Mouse (Mus musculus) kidney, postnatal 10 days (tissue): Measurements from ENCODE around the gene Mdk.

Experiments used
- DNase-seq: peaks from one replicate; pipeline ENCODE4 v3.0.0; 2021; ENCODE audit warnings: mixed read lengths

The Mdk gene

DNA sequence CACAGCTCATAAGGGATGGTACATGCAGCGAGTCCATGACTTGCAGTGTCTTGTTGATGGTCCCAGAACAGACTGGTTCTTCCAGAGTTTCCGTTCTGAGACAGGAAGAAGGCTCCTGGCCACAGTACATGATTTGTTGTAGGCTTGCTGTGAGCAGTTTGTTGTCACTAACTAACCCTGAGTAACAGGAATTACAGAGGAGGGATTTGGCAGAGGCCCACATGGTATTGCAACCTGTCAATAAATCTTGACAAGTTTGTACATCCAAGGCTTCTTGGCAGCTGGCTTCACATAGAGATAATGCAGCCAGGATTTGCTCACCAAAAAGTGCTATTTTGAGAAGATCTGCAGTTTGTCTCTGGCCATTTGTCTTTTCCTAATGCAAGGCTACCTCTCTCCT lies 26.0 kb downstream of the Mdk start:
- DNase-seq: no peak

DNA sequence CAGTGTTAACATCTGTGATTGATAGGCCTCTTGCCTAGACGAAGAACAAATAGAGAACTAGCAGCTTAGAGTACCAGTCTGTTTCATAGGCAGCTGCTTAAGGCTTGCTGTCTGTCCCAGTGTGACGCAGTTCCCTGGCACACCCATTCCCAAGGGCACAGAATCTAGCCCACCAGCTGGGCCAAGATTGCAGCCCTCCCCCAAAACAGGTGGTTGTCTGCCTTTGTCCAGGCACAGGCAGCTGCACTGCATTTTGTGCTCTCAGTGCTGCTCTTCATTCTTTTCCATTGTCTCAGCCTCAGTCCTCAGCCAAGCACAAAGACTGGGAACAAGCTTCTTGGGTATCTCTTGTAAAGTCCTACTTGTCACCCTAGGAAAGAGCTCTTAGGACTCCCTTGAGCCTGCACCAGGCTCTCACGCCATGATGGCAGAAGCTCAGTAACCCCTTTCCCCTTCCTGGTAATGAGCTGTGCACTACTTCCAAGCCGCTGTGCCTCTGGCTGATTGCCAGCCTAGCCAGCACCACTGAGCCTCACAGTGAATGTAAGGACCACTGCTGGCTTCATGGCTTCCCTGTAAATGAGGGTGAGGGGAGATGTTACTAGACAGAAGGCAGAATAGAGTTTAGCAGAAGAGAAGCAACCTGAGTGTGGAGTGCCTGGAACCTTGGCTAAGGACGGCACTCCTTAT lies 27.3 kb downstream of the Mdk start:
- DNase-seq: no peak

DNA sequence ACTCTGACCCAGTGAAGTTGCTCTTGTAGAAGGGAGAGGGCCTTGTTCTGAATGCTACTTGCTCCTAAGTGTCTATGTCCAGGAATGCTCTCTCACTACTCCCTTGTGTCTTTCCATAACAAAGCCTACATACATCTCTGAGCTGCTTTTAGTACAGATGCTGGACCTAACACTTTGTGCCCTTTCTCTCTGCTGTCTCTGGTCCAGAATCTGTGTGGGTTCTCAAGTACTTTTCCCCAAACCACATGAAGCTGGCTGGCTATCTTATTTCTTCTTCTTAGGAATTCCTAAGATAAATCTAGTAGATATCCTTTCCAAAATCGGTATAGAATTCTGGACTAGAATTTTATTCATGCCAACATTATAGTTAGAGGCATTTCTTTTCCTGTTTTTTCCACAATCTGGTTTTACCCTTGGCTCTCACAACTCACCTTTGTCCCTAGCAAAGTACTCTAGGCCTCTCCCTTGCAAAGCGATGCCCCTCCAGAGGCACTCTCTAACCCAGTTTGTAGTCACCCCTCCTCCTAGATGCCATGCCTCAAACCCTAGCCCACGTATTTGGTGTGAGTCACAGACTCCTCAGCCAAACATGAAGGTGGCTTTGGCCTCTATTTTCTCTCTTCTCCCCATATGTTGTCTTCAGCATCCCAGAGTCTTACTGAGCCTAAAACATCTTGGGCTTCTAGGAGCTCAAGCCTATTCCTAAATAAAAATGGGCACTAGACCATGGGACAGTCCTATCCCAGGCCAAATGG lies 28.7 kb downstream of the Mdk start:
- no peak for DNase-seq

DNA sequence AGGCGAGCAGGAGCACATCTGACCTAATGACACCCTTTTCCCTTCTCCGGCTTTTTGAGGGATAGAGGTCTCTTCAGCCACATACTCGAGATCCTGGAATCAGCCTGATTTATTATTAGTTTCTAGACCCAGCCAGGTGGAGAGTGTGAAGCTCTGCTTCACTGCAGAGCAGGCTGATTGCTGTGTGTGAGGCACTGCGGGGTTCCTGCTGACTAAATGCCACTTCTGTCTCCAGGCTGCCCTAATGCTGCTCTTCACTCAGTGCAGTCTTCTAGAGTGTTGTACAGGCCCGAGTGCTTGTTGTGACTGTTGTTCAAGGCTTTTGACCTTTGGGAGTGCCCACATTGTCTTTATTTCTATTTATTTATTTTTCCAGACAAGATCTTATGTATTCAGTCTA lies 29.8 kb downstream of the Mdk start:
- no peak for DNase-seq

DNA sequence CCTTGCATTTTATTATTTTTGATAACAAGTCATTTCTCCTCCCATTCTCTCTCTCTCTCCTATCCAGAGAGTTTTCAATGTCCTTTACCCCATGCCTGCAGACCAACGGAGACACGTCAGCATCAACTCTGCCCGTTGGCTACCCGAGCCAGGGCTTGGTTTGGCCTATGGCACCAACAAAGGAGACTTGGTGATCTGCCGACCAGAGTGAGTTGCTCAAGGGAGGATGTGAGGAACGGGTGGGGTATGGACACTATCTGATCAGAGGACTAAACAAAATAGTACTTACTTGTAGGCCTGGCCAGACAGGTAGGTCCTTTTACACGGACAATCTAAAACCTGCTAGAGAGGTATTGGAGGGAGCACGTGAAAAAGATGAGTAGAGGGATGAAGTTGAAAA lies 31.7 kb downstream of the Mdk start:
- DNase-seq: no peak

DNA sequence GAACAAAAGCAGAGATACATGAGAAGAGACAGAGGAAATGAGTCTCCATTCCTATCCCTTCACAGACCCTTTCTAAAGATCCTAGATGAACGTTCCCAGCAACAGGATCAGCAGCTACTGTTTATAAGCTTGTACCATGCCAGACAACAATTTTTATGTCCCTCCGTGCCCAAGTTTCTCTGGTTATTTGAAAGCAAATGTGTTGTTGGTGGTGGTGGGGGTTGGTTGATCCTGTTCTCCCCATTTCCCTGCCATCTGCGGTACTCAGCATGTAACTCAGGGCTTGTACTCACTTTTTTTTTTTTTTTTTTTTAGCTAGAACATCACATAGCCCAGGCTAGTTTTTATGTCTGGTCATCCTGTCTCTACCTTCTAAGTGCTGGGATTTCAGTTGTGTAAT lies 33.0 kb downstream of the Mdk start:
- no peak for DNase-seq

DNA sequence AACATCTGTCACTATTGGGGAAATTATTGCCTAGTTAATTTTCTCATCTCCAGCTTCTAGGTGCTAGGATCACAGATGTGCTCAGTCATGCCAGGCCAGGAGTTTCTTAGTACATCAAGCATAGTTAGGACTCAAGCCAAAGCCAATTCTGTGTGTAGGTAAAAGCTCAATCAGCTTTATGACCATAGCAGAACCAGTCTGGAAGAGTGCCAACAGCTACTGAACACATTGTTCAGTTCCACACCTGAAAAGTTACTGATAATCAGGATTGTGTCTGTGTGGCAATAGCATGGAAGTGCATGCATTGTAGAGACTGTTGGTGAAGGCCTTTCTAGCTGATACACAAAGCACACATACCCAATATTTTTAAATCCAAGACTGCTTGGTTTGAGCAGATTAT lies 34.1 kb downstream of the Mdk start:
- DNase-seq: no peak

DNA sequence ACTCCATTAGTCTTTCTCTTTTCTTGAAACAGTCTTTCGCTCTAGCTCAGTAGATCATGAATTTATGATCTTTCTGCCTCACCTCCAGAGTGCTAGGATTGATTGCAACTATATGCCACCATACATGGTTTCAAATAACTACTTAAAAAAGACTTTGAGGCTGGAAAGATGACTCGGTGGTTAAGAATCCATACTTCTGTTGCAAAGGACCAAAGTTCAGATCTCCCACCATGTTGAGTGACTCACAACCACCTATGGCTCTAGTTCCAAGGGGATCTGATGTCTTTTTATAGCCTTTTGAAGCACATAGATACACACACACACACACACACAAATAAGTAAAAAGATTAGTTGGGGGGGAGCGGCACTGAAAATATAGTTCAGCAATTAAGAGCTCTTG lies 36.7 kb downstream of the Mdk start:
- DNase-seq: no peak

DNA sequence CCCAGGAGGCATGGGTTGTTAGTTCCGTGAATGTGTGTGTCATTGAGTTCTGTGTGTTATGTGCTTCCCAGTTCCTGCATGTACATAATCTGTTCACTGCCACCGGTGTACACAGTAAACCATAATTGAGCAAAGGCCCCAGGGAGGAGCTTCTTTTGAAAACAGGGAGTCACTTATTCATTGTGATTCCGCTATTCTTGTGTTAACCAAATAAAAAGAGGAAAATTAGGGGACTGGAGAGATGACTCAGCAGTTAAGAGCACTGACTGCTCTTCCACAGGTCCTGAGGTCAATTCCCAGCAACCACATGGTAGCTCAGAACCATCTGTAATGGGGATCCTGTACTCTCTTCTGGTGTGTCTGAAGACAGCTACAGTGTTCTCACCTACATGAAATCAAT lies 37.4 kb downstream of the Mdk start:
- DNase-seq: no peak

DNA sequence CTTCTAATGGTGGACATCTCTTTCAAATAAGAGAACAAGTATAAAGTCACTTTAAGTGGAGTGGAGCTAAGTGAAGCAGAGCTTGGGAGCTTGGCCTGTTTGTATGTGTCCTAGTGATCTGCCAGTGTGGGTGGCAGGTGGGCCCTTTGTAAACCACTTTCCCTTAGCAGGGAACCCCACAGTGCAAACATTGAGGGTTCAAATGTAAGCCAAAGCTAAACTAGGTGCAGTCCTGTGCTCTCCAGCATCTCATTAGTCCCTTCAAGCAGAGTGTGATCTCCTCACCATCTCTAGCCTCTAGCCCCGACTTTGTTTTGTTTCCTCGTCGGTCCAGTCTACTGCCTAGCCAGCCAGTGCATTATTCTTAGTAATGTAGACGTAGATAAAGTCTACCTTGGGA lies 47.5 kb downstream of the Mdk start:
- DNase-seq: no peak

DNA sequence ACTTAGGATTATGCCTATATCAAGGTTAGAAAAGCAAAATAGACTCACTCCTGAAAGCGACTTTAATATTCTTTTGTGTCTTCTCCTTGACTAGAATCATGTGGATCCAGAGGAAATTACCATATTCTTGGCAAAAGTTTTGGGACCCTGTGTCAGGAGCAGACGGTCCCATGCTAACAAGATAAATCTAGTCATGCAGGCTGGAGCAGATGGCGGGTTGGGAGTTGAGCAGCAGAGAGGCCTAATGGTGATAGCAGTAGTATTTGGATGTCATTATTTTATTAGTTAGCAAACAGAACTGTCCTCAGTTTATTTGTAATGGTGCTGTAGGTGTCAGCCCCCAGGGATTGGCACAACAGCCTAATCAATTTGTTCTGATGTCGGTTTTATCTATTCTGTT lies 48.1 kb downstream of the Mdk start:
- no peak for DNase-seq
